In genomic region chr5:84037250-84037963, GRCm38 (mm10) we compare ENCODE assay signal across 29 mouse cellular contexts.
"Had no signal": no experiment of that assay in that cellular context is flagged by ENCODE, and none has a peak within 500 bp of the region (broad histone marks: within the 10 kb centered on the region; RNA-seq: fewer than 3 reads in every experiment).

No protein-coding gene starts in this region.

- H3K36me3 ChIP-seq: limb, embryonic 10.5 days; limb, embryonic 12.5 days; limb, embryonic 13.5 days; limb, embryonic 15.5 days; liver, embryonic 12.5 days; liver, embryonic 13.5 days; liver, embryonic 15.5 days; midbrain, embryonic 10.5 days; midbrain, embryonic 12.5 days; midbrain, embryonic 13.5 days; midbrain, embryonic 15.5 days; neural tube, embryonic 12.5 days had no signal

- H3K27ac ChIP-seq: left cerebral cortex, adult 2 months; limb, embryonic 10.5 days; limb, embryonic 12.5 days; limb, embryonic 13.5 days; limb, embryonic 15.5 days; liver, embryonic 12.5 days; liver, embryonic 13.5 days; liver, embryonic 14.5 days; liver, embryonic 15.5 days; macrophage; midbrain, embryonic 10.5 days; midbrain, embryonic 12.5 days; midbrain, embryonic 13.5 days; midbrain, embryonic 15.5 days; neural tube, embryonic 12.5 days had no signal

- H3K4me2 ChIP-seq: limb, embryonic 12.5 days; limb, embryonic 13.5 days; limb, embryonic 15.5 days; liver, embryonic 11.5 days; liver, embryonic 12.5 days; liver, embryonic 13.5 days; liver, embryonic 15.5 days; midbrain, embryonic 11.5 days; midbrain, embryonic 12.5 days; midbrain, embryonic 13.5 days; midbrain, embryonic 15.5 days; neural tube, embryonic 12.5 days had no signal

- H3K27me3 ChIP-seq: limb, embryonic 12.5 days; limb, embryonic 13.5 days; limb, embryonic 15.5 days; liver, embryonic 12.5 days; liver, embryonic 13.5 days; liver, embryonic 15.5 days; megakaryocyte, embryonic 14.5 days; midbrain, embryonic 12.5 days; midbrain, embryonic 13.5 days; midbrain, embryonic 15.5 days; neural tube, embryonic 12.5 days had no signal

- H3K4me3 ChIP-seq: left cerebral cortex, adult 2 months; limb, embryonic 10.5 days; limb, embryonic 12.5 days; limb, embryonic 13.5 days; limb, embryonic 15.5 days; liver, embryonic 12.5 days; liver, embryonic 13.5 days; liver, embryonic 15.5 days; megakaryocyte, embryonic 14.5 days; midbrain, embryonic 10.5 days; midbrain, embryonic 12.5 days; midbrain, embryonic 13.5 days; midbrain, embryonic 15.5 days; myocyte; neural tube, embryonic 12.5 days had no signal

- ATAC-seq: liver, embryonic 12.5 days; liver, postnatal 0 days; lung, postnatal 0 days; midbrain, embryonic 13.5 days; midbrain, embryonic 15.5 days; midbrain, embryonic 16.5 days had no signal

- H3K9me3 ChIP-seq: limb, embryonic 10.5 days; limb, embryonic 12.5 days; limb, embryonic 13.5 days; limb, embryonic 15.5 days; liver, embryonic 12.5 days; liver, embryonic 13.5 days; liver, embryonic 15.5 days; midbrain, embryonic 10.5 days; midbrain, embryonic 12.5 days; midbrain, embryonic 13.5 days; midbrain, embryonic 15.5 days; neural tube, embryonic 12.5 days had no signal

- DNase-seq: layer of hippocampus, postnatal 36 days; left cerebral cortex, postnatal 4 days; liver; liver, embryonic 13.5 days; liver, postnatal 0 days; lung, adult 2 months; lung, postnatal 10 days; lung, postnatal 4 days; midbrain, embryonic 14.5 days had no signal

- H3K4me1 ChIP-seq: limb, embryonic 10.5 days; limb, embryonic 12.5 days; limb, embryonic 13.5 days; limb, embryonic 15.5 days; liver, embryonic 12.5 days; liver, embryonic 13.5 days; liver, embryonic 15.5 days; megakaryocyte, embryonic 14.5 days; midbrain, embryonic 10.5 days; midbrain, embryonic 12.5 days; midbrain, embryonic 13.5 days; midbrain, embryonic 15.5 days; neural tube, embryonic 12.5 days had no signal

- H3K9ac ChIP-seq: limb, embryonic 12.5 days; limb, embryonic 13.5 days; limb, embryonic 15.5 days; liver, embryonic 12.5 days; liver, embryonic 13.5 days; liver, embryonic 14.5 days; liver, embryonic 15.5 days; liver, postnatal 0 days; midbrain, embryonic 12.5 days; midbrain, embryonic 13.5 days; midbrain, embryonic 15.5 days; neural tube, embryonic 12.5 days had no signal
